Mouse (Mus musculus): ENCODE results near the gene Comp.
A peak's percentile ranks its signal among the peaks of the same experiment; 100 is the strongest.

The Comp gene

DNA sequence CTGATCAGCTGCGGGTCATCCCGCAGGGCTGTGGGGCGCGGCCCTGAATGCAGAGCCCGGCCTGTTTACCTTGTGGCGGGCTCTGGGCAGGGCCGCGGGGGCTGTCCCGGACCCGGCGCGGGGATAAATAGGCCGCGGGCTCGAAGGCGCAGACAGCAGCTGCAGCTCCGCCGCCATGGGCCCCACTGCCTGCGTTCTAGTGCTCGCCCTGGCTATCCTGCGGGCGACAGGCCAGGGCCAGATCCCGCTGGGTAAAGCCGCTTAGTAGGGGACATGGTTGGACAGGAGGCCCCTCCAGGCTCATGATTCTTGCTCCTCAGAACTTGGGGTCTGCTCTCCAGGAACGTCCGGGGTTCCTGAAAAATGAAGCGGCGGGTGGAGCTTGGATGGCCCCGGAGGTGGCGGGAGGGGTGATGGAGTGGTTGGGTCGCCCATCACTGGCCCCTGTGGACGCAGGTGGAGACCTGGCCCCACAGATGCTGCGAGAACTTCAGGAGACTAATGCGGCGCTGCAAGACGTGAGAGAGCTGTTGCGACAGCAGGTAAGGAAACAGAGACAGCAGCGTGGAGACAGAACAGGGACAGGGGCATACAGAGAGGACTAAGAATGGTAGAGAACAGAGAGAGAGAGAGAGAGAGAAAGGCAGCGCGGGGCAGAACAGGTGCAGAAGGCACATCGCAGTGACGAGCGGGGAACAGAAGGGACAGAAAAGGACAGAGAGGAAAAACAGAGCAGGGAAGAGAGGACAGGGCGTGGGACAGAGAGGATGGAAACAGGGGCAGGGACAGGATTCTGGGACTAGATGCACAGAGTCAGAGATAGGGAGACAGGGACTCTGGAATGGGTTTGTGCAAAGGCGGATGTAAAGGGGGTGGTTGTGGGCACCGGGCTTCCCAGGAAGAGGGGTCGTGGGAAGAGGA lies at the start of gene Comp:
TSS of gene Comp (plus strand) at position 162 of the 921 bp plus-strand sequence.
- DNase-seq (ENCODE audit: low read depth, low spot score), result no peak

DNA sequence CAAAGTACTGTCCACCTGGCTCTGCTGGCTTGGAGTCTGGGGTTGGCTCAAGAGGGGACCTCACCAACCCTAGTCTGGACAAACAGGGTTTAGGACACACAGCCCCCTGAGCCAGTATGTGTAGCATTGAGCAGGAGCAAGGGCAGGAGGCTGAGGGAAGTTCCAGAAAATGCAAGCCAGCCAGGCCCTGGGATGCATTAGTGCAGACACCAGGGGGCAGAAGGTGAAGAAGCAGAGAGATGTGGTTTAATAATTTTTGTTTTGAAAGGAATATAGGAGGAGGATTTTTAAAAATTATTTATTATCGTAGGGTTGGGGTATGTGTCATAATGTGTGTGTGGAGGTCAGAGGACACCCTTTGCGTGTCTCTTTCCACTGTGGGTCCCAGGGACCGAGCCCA lies 49.6 kb upstream of the Comp start:
- no peak for DNase-seq (ENCODE audit: low read depth, low spot score)

DNA sequence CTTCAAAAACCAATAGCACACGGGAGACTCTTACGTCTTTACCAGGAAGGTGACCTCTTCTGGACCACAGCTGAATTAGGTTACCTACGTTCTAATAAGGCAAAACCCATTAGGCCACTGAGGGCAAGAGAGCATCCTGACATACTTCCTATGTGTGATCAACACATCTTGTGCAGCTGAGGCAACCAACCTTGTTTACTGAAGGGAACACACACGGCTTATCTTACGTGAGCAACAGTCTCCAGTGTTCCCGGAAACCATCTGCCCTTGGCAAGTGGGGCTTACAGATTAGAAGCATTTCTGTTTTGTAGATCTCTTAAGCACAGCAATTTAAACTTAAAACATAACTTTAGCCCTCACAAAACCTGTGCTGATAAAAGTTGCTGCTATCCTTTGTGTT lies 45.8 kb upstream of the Comp start:
- DNase-seq (ENCODE audit: low read depth, low spot score), result no peak

DNA sequence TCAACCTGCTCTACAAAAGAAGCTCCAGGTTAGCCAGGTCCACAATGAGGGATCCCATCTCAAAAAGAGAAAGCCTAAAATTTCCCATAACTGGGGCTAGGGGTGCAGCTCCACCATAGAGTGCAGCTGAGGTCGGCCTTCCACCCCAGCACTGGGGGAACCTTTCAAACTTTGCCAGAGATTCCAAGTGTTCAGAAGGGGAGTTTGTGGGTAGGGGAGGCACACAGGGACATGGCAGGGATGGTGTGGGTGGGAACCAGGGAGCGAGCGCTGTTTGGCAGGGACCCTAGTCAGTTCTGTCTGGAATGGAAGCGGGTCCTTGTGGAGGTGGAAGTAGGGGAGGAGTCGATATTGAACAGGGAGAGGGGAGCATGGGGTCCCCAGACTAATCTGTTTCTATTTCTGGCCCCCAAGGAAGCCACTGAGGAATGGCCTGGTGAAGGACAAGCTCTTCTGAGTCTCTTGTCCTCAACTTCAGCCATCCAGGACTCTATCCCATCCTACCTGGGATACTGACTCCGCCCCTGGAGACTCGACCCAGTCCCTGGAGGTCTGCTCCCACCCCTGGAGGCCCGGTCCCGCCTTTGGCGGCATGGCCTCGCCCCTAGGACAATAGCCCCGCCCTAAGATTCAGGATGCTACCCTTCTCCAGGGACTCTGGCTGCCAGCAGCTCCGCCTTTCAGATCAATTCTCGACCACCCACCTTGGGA lies 44.1 kb upstream of the Comp start, which contains the start of gene Gdf1:
TSS of gene Gdf1 (plus strand) at position 694 of the 711 bp plus-strand sequence.
- DNase-seq (ENCODE audit: low read depth, low spot score), result no peak

DNA sequence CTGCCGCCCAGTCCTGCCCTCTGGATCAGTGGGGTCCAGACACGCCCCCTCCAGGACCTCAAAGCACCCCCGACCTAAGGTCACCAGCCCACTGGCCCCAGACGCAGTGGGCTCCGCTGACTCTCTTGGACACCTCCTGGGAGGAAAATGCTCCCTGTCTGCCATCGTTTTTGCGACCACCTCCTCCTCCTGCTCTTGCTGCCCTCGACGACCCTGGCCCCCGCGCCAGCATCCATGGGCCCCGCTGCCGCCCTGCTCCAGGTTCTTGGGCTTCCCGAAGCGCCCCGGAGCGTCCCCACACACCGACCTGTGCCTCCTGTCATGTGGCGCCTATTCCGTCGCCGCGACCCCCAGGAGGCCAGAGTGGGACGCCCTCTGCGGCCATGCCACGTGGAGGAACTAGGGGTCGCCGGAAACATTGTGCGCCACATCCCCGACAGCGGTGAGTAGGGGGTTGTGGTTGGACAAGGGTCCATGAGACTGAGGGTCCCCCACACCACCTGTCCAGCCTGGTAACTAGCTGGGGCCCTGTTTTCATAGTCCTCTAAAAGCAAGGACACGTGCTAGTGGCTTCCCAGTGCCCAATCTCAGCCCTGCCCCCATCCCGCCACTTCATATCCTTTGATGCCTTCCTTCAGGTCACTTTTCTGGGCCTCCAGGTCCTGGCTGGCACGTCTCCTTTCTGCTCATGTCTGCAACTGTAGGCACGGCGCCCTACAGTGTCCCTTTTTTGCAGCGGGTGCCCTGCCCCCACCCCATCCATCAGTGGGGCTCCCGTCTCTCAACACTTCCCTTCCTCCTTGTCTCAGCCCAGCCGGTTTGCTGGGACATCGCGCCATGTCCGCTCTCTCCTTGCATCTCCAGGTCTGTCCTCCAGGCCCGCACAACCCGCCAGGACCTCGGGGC lies 43.3 kb upstream of the Comp start:
- DNase-seq (ENCODE audit: low read depth, low spot score), result no peak

DNA sequence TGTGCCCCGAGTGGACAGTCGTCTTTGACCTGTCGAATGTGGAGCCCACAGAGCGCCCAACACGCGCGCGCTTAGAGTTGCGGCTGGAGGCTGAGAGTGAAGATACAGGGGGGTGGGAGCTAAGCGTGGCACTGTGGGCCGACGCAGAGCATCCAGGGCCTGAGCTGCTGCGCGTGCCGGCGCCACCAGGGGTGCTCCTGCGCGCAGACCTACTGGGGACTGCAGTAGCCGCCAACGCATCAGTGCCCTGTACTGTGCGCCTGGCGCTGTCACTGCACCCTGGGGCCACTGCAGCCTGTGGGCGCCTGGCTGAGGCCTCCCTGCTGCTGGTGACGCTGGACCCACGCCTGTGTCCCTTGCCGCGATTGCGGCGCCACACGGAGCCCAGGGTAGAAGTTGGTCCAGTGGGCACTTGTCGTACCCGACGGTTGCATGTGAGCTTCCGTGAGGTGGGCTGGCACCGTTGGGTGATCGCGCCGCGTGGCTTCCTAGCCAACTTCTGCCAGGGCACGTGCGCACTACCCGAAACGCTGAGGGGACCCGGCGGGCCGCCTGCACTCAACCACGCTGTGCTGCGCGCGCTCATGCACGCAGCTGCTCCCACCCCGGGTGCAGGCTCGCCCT lies 42.5 kb upstream of the Comp start:
- DNase-seq (ENCODE audit: low read depth, low spot score), result no peak

DNA sequence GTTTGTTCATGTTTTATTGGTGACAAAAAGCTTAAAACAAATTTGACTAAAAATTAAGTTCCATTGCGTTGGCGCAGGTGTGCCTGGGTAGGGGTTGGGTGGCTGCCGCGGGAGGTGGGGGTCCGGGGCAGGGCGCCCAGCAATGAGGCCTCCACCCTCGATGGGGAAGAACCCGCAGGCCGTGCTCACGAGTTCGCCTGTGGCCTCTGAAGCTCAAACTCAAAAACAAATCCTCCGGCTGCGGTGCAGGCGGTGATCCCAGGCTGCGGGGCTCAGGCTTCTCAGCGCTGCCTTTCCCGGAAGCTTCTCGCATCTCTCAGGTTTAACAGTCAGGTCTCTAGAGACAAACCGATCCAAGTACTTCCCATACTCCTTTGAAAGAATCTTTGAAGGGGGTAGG lies 41.8 kb upstream of the Comp start:
- no peak for DNase-seq (ENCODE audit: low read depth, low spot score)

DNA sequence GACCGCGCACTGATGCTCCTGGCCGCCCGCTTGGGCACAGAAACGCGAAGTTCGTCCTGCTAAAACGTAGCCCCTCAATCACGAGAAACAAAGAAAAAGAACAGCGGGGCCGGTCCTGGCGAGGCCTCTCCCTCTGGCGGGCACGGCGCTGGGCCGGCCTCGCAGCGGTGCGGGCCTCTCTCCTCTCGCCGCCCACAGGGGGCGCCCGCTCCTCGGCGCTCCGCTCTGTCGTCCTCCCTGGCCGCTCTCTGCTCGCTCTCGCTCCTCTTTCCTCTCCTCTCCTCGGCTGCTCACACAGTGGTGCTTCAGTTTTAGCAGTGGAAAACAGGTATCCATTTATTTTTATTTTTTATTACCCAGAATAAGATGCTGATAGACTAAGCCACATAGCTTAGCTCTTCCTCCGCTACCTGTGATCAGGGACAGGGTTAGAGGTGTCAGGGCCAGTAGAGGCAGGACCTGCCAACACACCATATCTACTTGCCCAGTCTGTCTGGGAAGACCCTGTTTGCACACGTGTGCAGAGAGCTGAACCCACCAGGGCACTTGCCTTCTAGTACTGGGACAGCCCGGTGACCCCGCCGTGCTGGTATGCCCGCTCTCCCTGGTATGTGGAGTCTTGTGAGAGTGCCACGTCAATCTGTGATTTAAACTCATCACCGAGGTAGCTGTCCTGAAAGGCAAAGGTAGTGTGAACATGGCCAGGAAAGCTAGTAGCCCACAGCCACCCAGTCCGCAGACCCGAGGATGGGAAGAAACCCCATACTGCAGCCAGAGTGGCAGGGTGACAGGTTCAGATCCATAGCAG lies 41.1 kb upstream of the Comp start:
- DNase-seq (ENCODE audit: low read depth, low spot score), result peak; percentile 67

DNA sequence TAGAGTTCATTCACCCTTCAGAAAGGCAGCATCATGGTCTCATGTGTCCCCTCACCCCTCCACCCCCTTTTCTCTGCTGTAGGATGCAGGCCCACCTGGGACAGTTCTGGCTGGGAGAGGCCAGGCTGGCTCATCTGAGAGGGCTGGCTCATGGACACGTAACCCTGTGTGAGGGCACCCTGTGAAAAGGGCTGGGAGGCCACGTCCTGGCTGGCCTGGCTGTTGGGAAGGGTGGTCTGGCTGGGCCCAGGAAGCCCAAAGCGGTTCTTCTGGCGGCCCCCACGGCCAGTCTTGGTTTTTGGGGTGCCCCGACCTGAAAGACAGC lies 40.5 kb upstream of the Comp start:
- no peak for DNase-seq (ENCODE audit: low read depth, low spot score)

DNA sequence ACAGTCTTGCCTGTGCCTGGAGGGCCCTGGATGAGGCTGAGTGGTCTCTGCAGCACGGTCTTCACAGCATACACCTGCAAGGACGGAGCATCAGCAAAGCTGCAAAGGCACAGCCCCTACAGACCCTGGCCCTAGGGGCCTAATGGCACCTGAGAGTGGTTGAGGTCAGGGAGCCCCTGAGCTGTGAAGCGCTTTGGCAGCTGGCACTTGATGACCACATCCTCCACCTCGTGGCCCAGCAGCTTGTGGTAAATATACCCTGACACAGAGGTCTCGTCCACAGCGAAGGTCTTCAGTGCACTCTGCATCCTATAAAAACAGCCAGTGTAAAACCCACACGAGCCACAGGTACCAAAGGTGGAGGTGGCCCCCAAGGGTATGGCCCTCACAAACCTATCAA lies 34.4 kb upstream of the Comp start:
- no peak for DNase-seq (ENCODE audit: low read depth, low spot score)

DNA sequence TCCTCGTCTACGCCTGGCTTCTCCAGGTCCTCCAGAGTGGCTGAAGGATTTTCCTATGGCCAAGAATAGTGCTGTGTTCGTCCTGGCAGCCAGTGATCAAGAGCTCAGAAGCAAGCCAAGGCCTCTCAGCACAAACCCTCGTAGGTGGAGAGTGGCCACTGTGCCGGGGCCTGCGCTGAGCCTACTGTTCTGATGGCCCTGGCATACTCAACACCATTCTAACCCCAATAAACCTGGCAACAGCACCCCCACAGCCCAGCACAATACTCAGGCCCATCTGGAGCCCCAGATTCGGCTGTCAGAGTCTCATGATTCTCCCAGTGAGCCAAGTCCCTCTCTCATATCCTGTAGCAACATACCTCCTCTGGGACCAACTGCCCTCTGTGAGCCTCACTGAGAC lies 32.7 kb upstream of the Comp start:
- no peak for DNase-seq (ENCODE audit: low read depth, low spot score)

DNA sequence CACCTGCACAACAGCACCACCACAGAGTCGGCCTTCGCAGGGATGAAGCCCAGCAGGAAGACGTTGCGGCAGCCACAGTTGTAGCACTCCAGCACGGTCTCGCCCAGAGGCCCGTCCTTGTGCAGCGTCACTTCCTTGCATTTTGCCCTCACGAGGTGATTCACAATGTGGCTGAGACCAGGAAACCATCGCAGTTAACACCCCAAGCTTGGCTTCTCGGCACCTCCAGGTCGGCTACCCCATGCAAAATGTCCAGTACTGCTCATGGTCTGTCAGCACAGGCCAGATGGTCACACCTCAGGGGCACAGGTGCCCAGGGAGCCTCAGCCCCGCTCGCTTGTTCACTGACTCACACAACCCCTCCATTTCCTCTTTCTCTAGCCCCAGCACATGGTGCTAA lies 31.4 kb upstream of the Comp start:
- DNase-seq (ENCODE audit: low read depth, low spot score), result no peak

DNA sequence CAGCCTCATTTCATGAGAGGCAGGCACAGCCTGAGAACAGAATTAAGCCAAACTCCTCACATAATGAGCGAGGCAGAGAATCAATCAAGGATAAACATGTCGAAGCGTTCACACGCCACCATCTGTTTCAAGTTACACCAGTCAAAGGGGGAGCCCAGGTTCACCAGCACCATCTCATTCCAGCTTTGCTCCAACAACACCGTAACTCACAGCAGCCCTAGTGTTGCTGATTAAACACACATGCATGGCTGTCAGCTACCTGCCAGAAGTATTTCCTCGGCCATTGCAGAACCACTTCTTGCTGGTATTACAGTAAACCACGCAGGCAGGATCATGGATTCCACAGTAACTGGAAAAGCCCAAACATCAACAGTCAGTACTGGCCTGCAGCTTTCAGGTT lies 30.3 kb upstream of the Comp start:
- DNase-seq (ENCODE audit: low read depth, low spot score), result no peak

DNA sequence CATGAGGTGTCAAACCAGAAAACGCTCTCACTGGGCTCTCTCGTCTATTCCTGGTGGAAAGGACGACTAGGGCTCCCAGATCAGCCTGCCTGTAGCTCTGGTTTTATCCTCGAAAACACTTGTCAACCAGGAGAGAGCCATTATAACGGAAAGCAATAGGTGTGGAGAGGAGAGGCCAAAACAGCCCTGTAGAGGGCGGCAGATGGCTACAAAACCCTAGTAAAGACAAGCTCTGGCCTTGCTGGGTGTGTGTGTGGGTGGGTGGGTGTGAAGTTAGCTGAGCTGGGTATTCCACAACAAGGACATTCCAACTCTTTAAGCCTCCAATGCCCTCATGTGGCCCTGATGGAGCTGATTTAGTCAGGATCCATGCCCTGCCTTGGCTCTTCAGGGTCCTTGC lies 29.7 kb upstream of the Comp start:
- DNase-seq (ENCODE audit: low read depth, low spot score), result no peak

DNA sequence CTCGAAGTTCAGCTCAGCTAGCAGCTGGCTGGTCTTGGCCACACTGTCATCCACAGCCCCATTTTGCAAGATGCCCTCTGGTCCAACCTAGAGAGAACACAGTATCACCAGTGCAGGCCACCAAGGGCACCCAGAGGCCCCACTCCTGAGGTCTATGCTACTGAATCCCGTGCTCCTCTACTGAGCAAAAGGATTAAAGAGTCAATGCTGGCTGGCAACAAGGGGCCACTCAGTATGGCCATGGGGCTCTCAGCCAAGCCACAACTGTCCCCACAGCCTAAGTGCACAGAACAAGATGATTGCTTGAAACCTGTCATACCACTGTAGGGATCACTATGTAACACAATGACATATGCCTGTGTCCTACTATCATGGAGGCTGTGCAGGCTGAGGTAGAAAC lies 29.1 kb upstream of the Comp start:
- no peak for DNase-seq (ENCODE audit: low read depth, low spot score)

DNA sequence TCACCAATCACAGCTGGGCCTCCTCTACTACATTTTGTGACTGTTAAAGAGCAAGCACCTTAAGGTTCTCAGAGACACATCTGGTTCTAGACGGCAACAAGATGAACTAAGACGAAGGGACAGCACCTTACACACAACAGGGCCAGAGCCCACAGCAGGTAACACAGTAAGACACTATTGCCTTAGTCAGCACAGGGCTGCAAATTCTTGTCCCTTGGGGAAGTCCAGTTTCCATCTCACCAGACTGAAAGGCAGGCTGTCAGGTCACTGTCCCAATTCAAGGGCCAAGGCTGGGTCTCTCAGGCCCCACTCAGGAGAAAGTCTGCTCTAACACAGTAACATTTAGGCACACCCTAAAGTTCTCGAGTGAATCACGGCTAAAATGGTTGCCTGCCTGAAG lies 25.9 kb upstream of the Comp start:
- no peak for DNase-seq (ENCODE audit: low read depth, low spot score)

DNA sequence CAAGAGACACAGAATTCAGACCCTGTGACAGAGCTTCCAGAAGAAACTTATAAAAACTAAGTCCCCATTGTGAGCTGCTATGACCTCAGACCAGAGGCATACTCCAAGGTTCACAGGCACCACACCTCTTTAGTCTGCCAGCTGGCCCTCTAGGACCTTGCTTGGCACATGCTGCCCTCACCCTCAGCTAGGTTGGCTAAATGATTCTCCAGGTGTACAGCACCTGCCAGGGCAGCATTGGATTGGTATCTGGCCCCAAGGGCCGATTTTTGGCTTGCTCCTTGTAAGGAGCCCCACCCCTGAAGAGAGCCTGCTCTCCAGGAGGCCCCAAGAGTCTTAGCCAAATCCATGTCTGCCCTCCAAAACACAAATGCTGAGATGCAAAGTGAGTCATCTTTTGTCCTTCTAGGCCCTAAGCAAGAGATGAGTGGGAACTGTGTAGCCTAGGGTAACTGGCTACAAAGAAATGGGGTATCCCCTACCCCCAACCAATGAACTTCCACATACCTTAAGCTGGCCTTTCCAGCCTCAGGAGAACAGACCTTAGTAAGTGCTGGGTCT lies 25.4 kb upstream of the Comp start:
- DNase-seq (ENCODE audit: low read depth, low spot score), result no peak

DNA sequence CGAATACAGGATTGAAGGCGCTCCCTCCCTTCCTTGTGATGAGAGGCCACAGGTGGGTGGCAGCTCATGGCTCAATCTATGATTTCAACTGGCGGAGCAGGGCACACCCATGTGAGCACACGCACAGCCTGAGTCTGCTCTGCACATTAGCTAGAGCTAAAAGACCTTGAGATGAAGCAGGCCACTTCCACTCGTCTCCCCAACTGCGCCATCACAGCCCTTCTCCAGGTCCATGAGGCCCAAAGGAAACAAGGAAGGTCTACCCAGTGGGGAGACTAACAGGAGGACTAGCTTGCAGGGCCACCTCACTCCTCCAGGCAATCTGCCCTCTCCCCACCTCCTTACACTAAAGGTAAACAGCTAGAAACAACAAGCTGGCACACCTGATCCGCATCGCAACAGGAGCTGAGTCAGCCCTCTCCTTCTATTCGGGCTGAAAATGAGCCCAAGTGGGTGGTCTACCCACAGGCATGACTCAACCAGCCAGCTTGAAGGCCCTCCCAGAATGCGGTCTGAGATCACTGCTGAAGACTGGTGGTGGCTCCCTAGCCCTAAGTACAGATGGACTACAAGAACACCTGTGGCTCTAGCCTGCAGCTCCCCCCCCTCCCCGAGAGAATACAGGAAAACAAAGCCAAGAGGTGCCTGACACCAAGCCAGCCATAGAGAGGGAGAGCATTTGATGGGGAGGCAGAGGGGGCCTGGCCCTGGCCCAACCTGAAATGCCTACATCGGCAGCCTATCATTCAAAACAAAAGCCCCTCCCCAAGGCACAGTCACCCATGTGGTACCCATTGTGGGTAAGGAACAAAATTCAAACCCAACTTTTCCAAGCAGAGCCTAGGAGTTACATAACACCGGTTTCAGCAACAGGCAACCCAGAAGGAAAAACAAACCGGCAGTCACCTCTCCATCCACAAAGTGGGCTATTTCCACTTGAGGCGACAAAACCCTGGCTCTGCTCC lies 22.0 kb upstream of the Comp start:
- no peak for DNase-seq (ENCODE audit: low read depth, low spot score)

DNA sequence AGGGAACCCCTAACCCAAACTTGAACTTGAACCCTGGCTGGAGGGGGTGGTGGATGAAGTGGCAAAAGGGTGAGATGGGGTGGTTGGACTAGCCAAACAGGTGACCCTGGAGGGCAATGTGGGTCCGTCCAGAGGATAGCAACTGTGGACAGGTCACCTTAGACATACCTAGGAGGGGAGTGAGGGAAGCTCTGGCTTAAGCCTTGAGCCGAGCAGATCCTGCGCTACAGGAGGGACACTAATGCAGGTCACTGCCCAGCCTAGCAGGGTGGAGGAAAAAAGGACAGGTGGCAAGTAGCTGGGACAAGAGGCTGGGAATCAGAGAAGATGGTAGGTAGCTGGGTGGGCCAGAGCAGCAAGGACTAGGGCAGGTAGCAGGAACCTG lies 21.4 kb upstream of the Comp start:
- no peak for DNase-seq (ENCODE audit: low read depth, low spot score)
